Mouse (Mus musculus): Measurements from ENCODE around the gene Cfap100. TPM values are rescaled to one million over a fixed set of nuclear protein-coding genes. Genes with fewer than 3 reads are reported as not detected.

Cfap100 gene
- polyA plus RNA-seq, 1 experiment from 2014 or later: 0.57 TPM

GRCm38 (mm10) chr6:90363301-90363700 lies 65.3 kb downstream of the Cfap100 start:
- H3K9ac ChIP-seq: no peak overlapping the region
- no peaks in the 10 kb centered on the region for H3K4me1 ChIP-seq (ENCODE audit: insufficient read depth)
- no peaks in the 10 kb centered on the region for H3K36me3 ChIP-seq (ENCODE audit: insufficient read depth)
- H3K4me2 ChIP-seq: no peak overlapping the region
- no peaks in the 10 kb centered on the region for H3K9me3 ChIP-seq (ENCODE audit: low read depth, low read length)
- no peak overlapping the region for H3K27ac ChIP-seq (ENCODE audit: low read depth)
- ATAC-seq (ENCODE audit: insufficient read depth): no peak
- no peak for TF ChIP-seq CTCF (IDR thresholded peaks at IDR 0.05; ENCODE audit: low read depth)
- no peak for DNase-seq
- WGBS: 81% methylated on average over 5 of the region's 5 CpGs
- H3K4me3 ChIP-seq (ENCODE audit: low read depth, low read length): no peak overlapping the region
- no peaks in the 10 kb centered on the region for H3K27me3 ChIP-seq (ENCODE audit: insufficient read depth, low read length)

- Histone ChIP-seq H3K36me3 (ENCODE audit: insufficient read depth) (no peaks in the 10 kb centered on the region), H3K4me1 (ENCODE audit: insufficient read depth) (no peaks in the 10 kb centered on the region), H3K9me3 (ENCODE audit: low read depth, low read length) (no peaks in the 10 kb centered on the region), H3K4me2 (no peak overlapping the region), H3K27me3 (ENCODE audit: insufficient read depth, low read length) (no peaks in the 10 kb centered on the region), H3K9ac (no peak overlapping the region), H3K27ac (ENCODE audit: low read depth) (no peak overlapping the region), H3K4me3 (ENCODE audit: low read depth, low read length) (no peak overlapping the region)
- ATAC-seq (ENCODE audit: insufficient read depth) (no peak), DNase-seq (no peak)
- TF ChIP-seq CTCF (IDR thresholded peaks at IDR 0.05; ENCODE audit: low read depth): no peak
- WGBS: 76% methylated on average over 6 of the region's 6 CpGs
These were observed 67.5 kb downstream of the Cfap100 start for GRCm38 (mm10) chr6:90360922-90361614.

GRCm38 (mm10) chr6:90360024-90360781 lies 68.4 kb downstream of the Cfap100 start:
- WGBS: 39% methylated on average over 7 of the region's 7 CpGs
- no peak for TF ChIP-seq CTCF (IDR thresholded peaks at IDR 0.05; ENCODE audit: low read depth)
- no peaks in the 10 kb centered on the region for H3K9me3 ChIP-seq (ENCODE audit: low read depth, low read length)
- ATAC-seq (ENCODE audit: insufficient read depth): peak; percentile 67
- no peak overlapping the region for H3K9ac ChIP-seq
- no peak overlapping the region for H3K4me2 ChIP-seq
- no peak overlapping the region for H3K4me3 ChIP-seq (ENCODE audit: low read depth, low read length)
- peak overlapping the region; percentile 43 for H3K27ac ChIP-seq (ENCODE audit: low read depth)
- peak; percentile 75 for DNase-seq
- H3K36me3 ChIP-seq (ENCODE audit: insufficient read depth): no peaks in the 10 kb centered on the region
- H3K27me3 ChIP-seq (ENCODE audit: insufficient read depth, low read length): no peaks in the 10 kb centered on the region
- H3K4me1 ChIP-seq (ENCODE audit: insufficient read depth): no peaks in the 10 kb centered on the region

GRCm38 (mm10) chr6:90359445-90359844 lies 69.2 kb downstream of the Cfap100 start:
- no peak overlapping the region for H3K4me2 ChIP-seq
- ATAC-seq (ENCODE audit: insufficient read depth): no peak
- 51% methylated on average over 2 of the region's 2 CpGs for WGBS
- DNase-seq: no peak
- H3K27ac ChIP-seq (ENCODE audit: low read depth): no peak overlapping the region; the same call in 1 of the 2 replicates
- TF ChIP-seq CTCF (IDR thresholded peaks at IDR 0.05; ENCODE audit: low read depth): no peak
- no peaks in the 10 kb centered on the region for H3K27me3 ChIP-seq (ENCODE audit: insufficient read depth, low read length)
- no peaks in the 10 kb centered on the region for H3K9me3 ChIP-seq (ENCODE audit: low read depth, low read length)
- no peaks in the 10 kb centered on the region for H3K36me3 ChIP-seq (ENCODE audit: insufficient read depth)
- no peak overlapping the region for H3K9ac ChIP-seq
- no peaks in the 10 kb centered on the region for H3K4me1 ChIP-seq (ENCODE audit: insufficient read depth)
- H3K4me3 ChIP-seq (ENCODE audit: low read depth, low read length): no peak overlapping the region

- peak; percentile 39 for DNase-seq
- WGBS: 42% methylated on average over 5 of the region's 5 CpGs
- no peak for ATAC-seq (ENCODE audit: insufficient read depth)
- Histone ChIP-seq H3K27me3 (ENCODE audit: insufficient read depth, low read length) (no peaks in the 10 kb centered on the region), H3K27ac (ENCODE audit: low read depth) (no peak overlapping the region), H3K9ac (no peak overlapping the region), H3K36me3 (ENCODE audit: insufficient read depth) (no peaks in the 10 kb centered on the region), H3K4me3 (ENCODE audit: low read depth, low read length) (no peak overlapping the region), H3K4me1 (ENCODE audit: insufficient read depth) (no peaks in the 10 kb centered on the region), H3K9me3 (ENCODE audit: low read depth, low read length) (no peaks in the 10 kb centered on the region), H3K4me2 (no peak overlapping the region)
- TF ChIP-seq CTCF (IDR thresholded peaks at IDR 0.05; ENCODE audit: low read depth): no peak
These were observed 70.5 kb downstream of the Cfap100 start for GRCm38 (mm10) chr6:90358142-90358541.

Other genes with a start within 250 kb of the Cfap100 start
- gene V1ra8, start 226.0 kb downstream of the Cfap100 start, polyA plus RNA-seq (2014; fragmentation: Nextera tagmentation; extraction: Ambion mirVana): not detected in 2 replicates
- gene Vmn1r53, start 204.4 kb downstream of the Cfap100 start, polyA plus RNA-seq (2014; fragmentation: Nextera tagmentation; extraction: Ambion mirVana): 0.16 TPM in 1 of 2 replicates, not detected in the other
- not detected in 2 replicates for gene Vmn1r54, start 182.5 kb downstream of the Cfap100 start, polyA plus RNA-seq (2014; fragmentation: Nextera tagmentation; extraction: Ambion mirVana)
- gene BC048671, start 127.6 kb downstream of the Cfap100 start, polyA plus RNA-seq (2014; fragmentation: Nextera tagmentation; extraction: Ambion mirVana): not detected in 2 replicates
- gene Chst13, start 103.6 kb downstream of the Cfap100 start, polyA plus RNA-seq (2014; fragmentation: Nextera tagmentation; extraction: Ambion mirVana): not detected in 2 replicates
- gene Uroc1, start 95.5 kb downstream of the Cfap100 start, polyA plus RNA-seq (2014; fragmentation: Nextera tagmentation; extraction: Ambion mirVana): not detected in 2 replicates
- 10.4 and 11.9 TPM in 2 replicates for gene Zxdc, start 59.3 kb downstream of the Cfap100 start, polyA plus RNA-seq (2014; fragmentation: Nextera tagmentation; extraction: Ambion mirVana)
- 8.1 and 10.9 TPM in 2 replicates for gene Klf15, start 33.8 kb upstream of the Cfap100 start, polyA plus RNA-seq (2014; fragmentation: Nextera tagmentation; extraction: Ambion mirVana)
- gene Aldh1l1, start 57.6 kb upstream of the Cfap100 start, polyA plus RNA-seq (2014; fragmentation: Nextera tagmentation; extraction: Ambion mirVana): 0.74 and 0.78 TPM in 2 replicates
- 4.7 and 5.4 TPM in 2 replicates for gene Slc41a3, start 175.9 kb upstream of the Cfap100 start, polyA plus RNA-seq (2014; fragmentation: Nextera tagmentation; extraction: Ambion mirVana)

Data from lung, embryonic 14.5 days (tissue).